Mouse (Mus musculus): ENCODE data around the gene Scrn2.

Scrn2 gene

GRCm38 (mm10) chr11:97029686-97030417 lies at the start of gene Scrn2:
Scrn2 (plus strand) TSS chr11:97029938.
- peak; percentile 83 for DNase-seq

GRCm38 (mm10) chr11:96980021-96980420 lies 49.7 kb upstream of the Scrn2 start:
- no peak for DNase-seq

- DNase-seq = no peak
Observed at GRCm38 (mm10) chr11:96981461-96981860, 48.3 kb upstream of the Scrn2 start.

- DNase-seq = peak; percentile 88
Observed at GRCm38 (mm10) chr11:96982355-96982754, 47.4 kb upstream of the Scrn2 start.

- no peak for DNase-seq
Observed at GRCm38 (mm10) chr11:96982859-96983258, 46.9 kb upstream of the Scrn2 start, which contains the start of gene Sp2. Sp2 (minus strand) TSS chr11:96982959.

GRCm38 (mm10) chr11:96984903-96985302 lies 44.8 kb upstream of the Scrn2 start:
- DNase-seq = no peak

GRCm38 (mm10) chr11:96986463-96986862 lies 43.3 kb upstream of the Scrn2 start:
- peak; percentile 40 for DNase-seq

GRCm38 (mm10) chr11:96987873-96988655 lies 41.7 kb upstream of the Scrn2 start:
- DNase-seq = peak; percentile 78

GRCm38 (mm10) chr11:96991501-96991900 lies 38.2 kb upstream of the Scrn2 start:
- no peak for DNase-seq

GRCm38 (mm10) chr11:96992722-96993311 lies 36.9 kb upstream of the Scrn2 start:
- peak; percentile 56 for DNase-seq

GRCm38 (mm10) chr11:96995031-96995430 lies 34.7 kb upstream of the Scrn2 start:
- DNase-seq = no peak

GRCm38 (mm10) chr11:96995836-96996772 lies 33.6 kb upstream of the Scrn2 start:
- DNase-seq = peak; percentile 80

- DNase-seq = no peak
Observed at GRCm38 (mm10) chr11:96996773-96997379, 32.9 kb upstream of the Scrn2 start.

GRCm38 (mm10) chr11:96997380-96997956 lies 32.3 kb upstream of the Scrn2 start:
- DNase-seq = peak; percentile 39

GRCm38 (mm10) chr11:97003170-97003569 lies 26.6 kb upstream of the Scrn2 start:
- DNase-seq = no peak

GRCm38 (mm10) chr11:97007093-97007794 lies 22.5 kb upstream of the Scrn2 start:
- DNase-seq = peak; percentile 30

GRCm38 (mm10) chr11:97009198-97009790 lies 20.4 kb upstream of the Scrn2 start:
- no peak for DNase-seq

GRCm38 (mm10) chr11:97013121-97013670 lies 16.5 kb upstream of the Scrn2 start, which contains the start of gene Sp6:
Sp6 (plus strand) TSS chr11:97013394.
- no peak for DNase-seq

- DNase-seq = peak; percentile 23
Observed at GRCm38 (mm10) chr11:97017696-97018582, 11.8 kb upstream of the Scrn2 start.
